7 mouse cellular contexts compared by ENCODE assay signal in genomic region chr3:65478215-65478614, GRCm38 (mm10). TPM values are rescaled to one million over a fixed set of nuclear protein-coding genes. Genes with fewer than 3 reads are reported as not detected.
ATAC-seq and TF ChIP-seq lines count a peak whose summit lies in the region.
"Had no signal": no experiment of that assay in that cellular context is flagged by ENCODE, and none has a peak within 500 bp of the region (broad histone marks: within the 10 kb centered on the region; RNA-seq: fewer than 3 reads in every experiment).

No protein-coding gene starts in this region.

- no peaks in the 10 kb centered on the region for H3K36me3 ChIP-seq in myocyte (ENCODE audit: control insufficient read depth, insufficient read depth)
- H3K36me3 ChIP-seq: G1E had no signal

- no peaks in the 10 kb centered on the region for H3K79me2 ChIP-seq in myocyte (ENCODE audit: control insufficient read depth, insufficient read depth)

- H3ac ChIP-seq in myocyte (ENCODE audit: control insufficient read depth, insufficient read length), result no peak overlapping the region

- no peak for TF ChIP-seq POLR2A in myocyte (IDR thresholded peaks at IDR 0.05; ENCODE audit: insufficient read length, low read depth)

- H3K4me3 ChIP-seq in myocyte, result no peak overlapping the region

- H3K27me3 ChIP-seq in myocyte (ENCODE audit: control insufficient read depth, insufficient read depth, insufficient read length), result no peaks in the 10 kb centered on the region
- H3K27me3 ChIP-seq: CH12.LX, Patski had no signal

- H3K4me2 ChIP-seq in myocyte (ENCODE audit: low read depth), result no peak overlapping the region

- no peak for ATAC-seq in granulocyte monocyte progenitor cell, adult 5-6 weeks (replicated peaks; ENCODE audit: poor library complexity, severe bottlenecking)
- ATAC-seq: activated CD4-positive, CD25-positive, alpha-beta regulatory T cell, adult 4 months; CD4-positive, CD25-positive, alpha-beta regulatory T cell, adult 4 months; Patski had no signal

TF ChIP-seq in myocyte, 11 proteins besides CTCF, POLR2A, EP300 and RAD21:
- TF ChIP-seq TCF12 (IDR thresholded peaks at IDR 0.05; ENCODE audit: insufficient read depth, poor library complexity, severe bottlenecking) (peak; percentile 40), MYOG (IDR thresholded peaks at IDR 0.05; ENCODE audit: control insufficient read depth in 1 of 3, insufficient read depth in 1 of 3, insufficient read length in 2 of 3, low read depth in 2 of 3) (peak in 2 of 3 experiments; percentile 34 to 57), MAX (IDR thresholded peaks at IDR 0.05; ENCODE audit: low read depth) (no peak), MYOD1 (IDR thresholded peaks at IDR 0.05; ENCODE audit: control insufficient read depth in 1 of 3, insufficient read length in 2 of 3, low read depth in 2 of 3) (peak; percentile 61 to 75 (median 66))

RNA-seq across cellular contexts. Expression of gene Tiparp, which starts 50.0 kb away (rescaled TPM):
- 5.2 TPM for polyA plus RNA-seq in myocyte (2012; fragmentation: generic; extraction: Trizol)
- total RNA-seq in granulocyte monocyte progenitor cell, adult 5-6 weeks (2014; fragmentation: Nextera tagmentation), result 10.0 and 16.2 TPM in 2 replicates
- 30.0 and 32.4 TPM in 2 replicates for total RNA-seq in granulocyte monocyte progenitor cell, adult 5-6 weeks (2017)
